Mouse (Mus musculus) monocyte, adult 5-6 weeks (primary cell): ENCODE results near the gene Lsm11. TPM values are rescaled to one million over a fixed set of nuclear protein-coding genes. Genes with fewer than 3 reads are reported as not detected.
A peak's percentile ranks its signal among the peaks of the same experiment; 100 is the strongest.

Experiments used
- ATAC-seq: fragments of 153-309, 156-312 bp; replicated peaks from 2 replicates; pipeline ENCODE4 v1.8.0; 2017; ENCODE audit warnings: mild to moderate bottlenecking; ENCODE audit not compliant: low TSS enrichment, insufficient number of reproducible peaks, severe bottlenecking, poor library complexity, low FRiP score
- total RNA-seq: library from RNA; stranded (forward); fragments of 200-1000, 200-491, 200-594 nt; gene quantifications from 3 replicates; pipeline ENCODE4 v1.2.3, GENCODE M21; 2017

Gene Lsm11
- total RNA-seq: 2.2 to 3.4 TPM (median 2.6 TPM) in 3 replicates

GRCm38 (mm10) chr11:45944643-45945156, at the start of gene Lsm11:
Gene Lsm11 (minus strand): TSS chr11:45944935.
- ATAC-seq: peak; percentile 94

GRCm38 (mm10) chr11:45992087-45992486, 47.4 kb upstream of the Lsm11 start:
- no peak for ATAC-seq

- ATAC-seq: no peak
Observed at GRCm38 (mm10) chr11:45991604-45992003, 46.9 kb upstream of the Lsm11 start.

- no peak for ATAC-seq
Observed at GRCm38 (mm10) chr11:45980893-45981253, 36.1 kb upstream of the Lsm11 start.

GRCm38 (mm10) chr11:45979946-45980892, 35.5 kb upstream of the Lsm11 start, which contains the start of gene Sox30:
Gene Sox30 (plus strand): TSS chr11:45980310.
- ATAC-seq: no peak

GRCm38 (mm10) chr11:45976061-45976460, 31.3 kb upstream of the Lsm11 start:
- ATAC-seq: no peak

GRCm38 (mm10) chr11:45974466-45974865, 29.7 kb upstream of the Lsm11 start:
- ATAC-seq: no peak

- no peak for ATAC-seq
Observed at GRCm38 (mm10) chr11:45973635-45974034, 28.9 kb upstream of the Lsm11 start.

- ATAC-seq: no peak
Observed at GRCm38 (mm10) chr11:45968466-45968865, 23.7 kb upstream of the Lsm11 start.

GRCm38 (mm10) chr11:45966896-45967295, 22.2 kb upstream of the Lsm11 start:
- ATAC-seq: no peak

- no peak for ATAC-seq
Observed at GRCm38 (mm10) chr11:45960003-45960402, 15.3 kb upstream of the Lsm11 start.

GRCm38 (mm10) chr11:45959598-45959997, 14.9 kb upstream of the Lsm11 start:
- ATAC-seq: no peak

GRCm38 (mm10) chr11:45955127-45955627, 10.4 kb upstream of the Lsm11 start, which contains the start of gene Thg1l:
Gene Thg1l (minus strand): TSS chr11:45955494.
- ATAC-seq: peak; percentile 96

GRCm38 (mm10) chr11:45947491-45947890, 2.8 kb upstream of the Lsm11 start:
- ATAC-seq: no peak

- ATAC-seq: no peak
Observed at GRCm38 (mm10) chr11:45946796-45947195, 2.1 kb upstream of the Lsm11 start.

GRCm38 (mm10) chr11:45943891-45944642, 668 bp downstream of the Lsm11 start:
- peak; percentile 9; the same call in 1 of the 2 replicates for ATAC-seq

- no peak for ATAC-seq
Observed at GRCm38 (mm10) chr11:45943108-45943705, 1.5 kb downstream of the Lsm11 start.

GRCm38 (mm10) chr11:45942281-45942680, 2.5 kb downstream of the Lsm11 start:
- no peak for ATAC-seq

- no peak for ATAC-seq
Observed at GRCm38 (mm10) chr11:45938917-45939316, 5.8 kb downstream of the Lsm11 start.
